Mouse (Mus musculus): Measurements from ENCODE around the gene Rtl10.

The Rtl10 gene

DNA sequence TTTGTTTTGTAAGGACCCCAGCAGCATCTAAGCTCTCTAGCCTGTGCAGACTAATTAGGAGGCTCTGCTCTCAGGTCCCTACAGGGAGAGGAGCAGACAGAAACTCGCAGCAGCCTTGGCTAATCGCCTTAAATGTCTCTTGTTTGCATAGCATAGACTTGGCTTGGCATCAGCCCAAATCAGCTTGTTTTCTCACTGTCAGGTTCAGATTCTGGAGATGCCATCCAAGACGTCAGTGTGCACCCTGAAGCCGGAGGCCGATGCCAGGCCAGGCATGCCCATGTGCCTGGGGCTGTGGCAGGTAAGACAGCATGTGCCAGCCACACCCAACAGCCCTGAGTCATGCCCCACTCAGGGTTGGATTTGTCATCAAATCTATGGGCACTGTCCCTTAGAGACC, 49.2 kb downstream of the Rtl10 start:
- peak; percentile 35 for DNase-seq (ENCODE audit: low spot score)
